Mouse (Mus musculus): ENCODE results near the gene Eif4b.
A peak's percentile ranks its signal among the peaks of the same experiment; 100 is the strongest.

Gene Eif4b

GRCm38 (mm10) chr15:102073559-102074069, at the start of gene Eif4b:
Gene Eif4b, plus strand, starts transcription at chr15:102073773.
- DNase-seq (ENCODE audit: low spot score in 2 of 2), result peak; percentile 99

- no peak for DNase-seq (ENCODE audit: low spot score in 2 of 2)
Observed at GRCm38 (mm10) chr15:102023888-102024287, 49.7 kb upstream of the Eif4b start.

GRCm38 (mm10) chr15:102025136-102025872, 48.3 kb upstream of the Eif4b start:
- DNase-seq (ENCODE audit: low spot score in 2 of 2), result no peak

GRCm38 (mm10) chr15:102026430-102026829, 47.1 kb upstream of the Eif4b start:
- DNase-seq (ENCODE audit: low spot score in 2 of 2), result no peak

GRCm38 (mm10) chr15:102028040-102028439, 45.5 kb upstream of the Eif4b start, which contains the start of gene Krt18:
Gene Krt18, plus strand, starts transcription at chr15:102028180.
- no peak for DNase-seq (ENCODE audit: low spot score in 2 of 2)

- DNase-seq (ENCODE audit: low spot score in 2 of 2), result no peak
Observed at GRCm38 (mm10) chr15:102034121-102035053, 39.2 kb upstream of the Eif4b start.

- no peak for DNase-seq (ENCODE audit: low spot score in 2 of 2)
Observed at GRCm38 (mm10) chr15:102040277-102040676, 33.3 kb upstream of the Eif4b start.

- no peak for DNase-seq (ENCODE audit: low spot score in 2 of 2)
Observed at GRCm38 (mm10) chr15:102041951-102042350, 31.6 kb upstream of the Eif4b start.

- no peak for DNase-seq (ENCODE audit: low spot score in 2 of 2)
Observed at GRCm38 (mm10) chr15:102044745-102045144, 28.8 kb upstream of the Eif4b start.

GRCm38 (mm10) chr15:102045691-102046090, 27.9 kb upstream of the Eif4b start:
- DNase-seq (ENCODE audit: low spot score in 2 of 2), result no peak

- DNase-seq (ENCODE audit: low spot score in 2 of 2), result no peak
Observed at GRCm38 (mm10) chr15:102048006-102048405, 25.6 kb upstream of the Eif4b start.

GRCm38 (mm10) chr15:102049871-102050270, 23.7 kb upstream of the Eif4b start:
- DNase-seq (ENCODE audit: low spot score in 2 of 2), result no peak

GRCm38 (mm10) chr15:102051920-102052683, 21.5 kb upstream of the Eif4b start:
- DNase-seq (ENCODE audit: low spot score in 2 of 2), result peak; percentile 48 to 57

- DNase-seq (ENCODE audit: low spot score in 2 of 2), result no peak
Observed at GRCm38 (mm10) chr15:102056495-102057174, 16.9 kb upstream of the Eif4b start.

- peak; percentile 91 to 96 for DNase-seq (ENCODE audit: low spot score in 2 of 2)
Observed at GRCm38 (mm10) chr15:102065661-102066325, 7.8 kb upstream of the Eif4b start.

- DNase-seq (ENCODE audit: low spot score in 2 of 2), result no peak
Observed at GRCm38 (mm10) chr15:102070476-102071467, 2.8 kb upstream of the Eif4b start.

GRCm38 (mm10) chr15:102072963-102073558, 512 bp upstream of the Eif4b start:
- DNase-seq (ENCODE audit: low spot score in 2 of 2), result no peak

- DNase-seq (ENCODE audit: low spot score in 2 of 2), result peak; percentile 57 to 59
Observed at GRCm38 (mm10) chr15:102074070-102074731, 628 bp downstream of the Eif4b start.
